Mouse (Mus musculus): ENCODE measurements around the gene Clic3. TPM values are rescaled to one million over a fixed set of nuclear protein-coding genes. Genes with fewer than 3 reads are reported as not detected.

Clic3 gene
- total and polyA plus RNA-seq, 2 experiments from 2014 or later = 2.4 to 6.5 TPM

GRCm38 (mm10) chr2:25442682-25443081 is 14.0 kb upstream of the Clic3 start:
- Histone ChIP-seq H3K9ac (replicated peaks; ENCODE audit: low read depth, low read length) (no peak overlapping the region), H3K9me3 (replicated peaks; ENCODE audit: control insufficient read depth, low read length) (no peaks in the 10 kb centered on the region), H3K36me3 (replicated peaks; ENCODE audit: control insufficient read depth, insufficient read depth, low read length) (peaks cover 62% of the 10 kb centered on the region), H3K4me1 (ENCODE audit: control insufficient read depth, insufficient read depth) (no peaks in the 10 kb centered on the region), H3K4me2 (ENCODE audit: low read depth, low read length) (no peak overlapping the region), H3K4me3 (ENCODE audit: low read depth, low read length) (no peak overlapping the region), H3K27ac (ENCODE audit: low read depth) (no peak overlapping the region), H3K27me3 (ENCODE audit: control insufficient read depth, insufficient read depth, low read length) (no peaks in the 10 kb centered on the region)
- no peak for ATAC-seq (ENCODE audit: insufficient read depth, low read depth)
- WGBS = 78% methylated on average over 14 of the region's 14 CpGs
- TF ChIP-seq EP300 (IDR thresholded peaks at IDR 0.05; ENCODE audit: low read depth) (no peak), CTCF (IDR thresholded peaks at IDR 0.05; ENCODE audit: low read depth) (no peak)
- no peak for DNase-seq (ENCODE audit: low spot score)

- Histone ChIP-seq H3K27ac (ENCODE audit: low read depth) (no peak overlapping the region), H3K4me1 (ENCODE audit: control insufficient read depth, insufficient read depth) (no peaks in the 10 kb centered on the region), H3K4me2 (ENCODE audit: low read depth, low read length) (no peak overlapping the region), H3K4me3 (ENCODE audit: low read depth, low read length) (no peak overlapping the region), H3K9ac (replicated peaks; ENCODE audit: low read depth, low read length) (no peak overlapping the region), H3K27me3 (ENCODE audit: control insufficient read depth, insufficient read depth, low read length) (no peaks in the 10 kb centered on the region), H3K36me3 (replicated peaks; ENCODE audit: control insufficient read depth, insufficient read depth, low read length) (peaks cover 15% of the 10 kb centered on the region; the same call in 1 of the 2 replicates), H3K9me3 (replicated peaks; ENCODE audit: control insufficient read depth, low read length) (no peaks in the 10 kb centered on the region)
- 70% methylated on average over 8 of the region's 8 CpGs for WGBS
- TF ChIP-seq EP300 (IDR thresholded peaks at IDR 0.05; ENCODE audit: low read depth) (no peak), CTCF (IDR thresholded peaks at IDR 0.05; ENCODE audit: low read depth) (no peak)
- DNase-seq (ENCODE audit: low spot score) (no peak), ATAC-seq (ENCODE audit: insufficient read depth, low read depth) (no peak)
Measured at GRCm38 (mm10) chr2:25450853-25451647, 5.6 kb upstream of the Clic3 start.

GRCm38 (mm10) chr2:25452951-25453350 is 3.7 kb upstream of the Clic3 start:
- TF ChIP-seq CTCF (IDR thresholded peaks at IDR 0.05; ENCODE audit: low read depth) (no peak), EP300 (IDR thresholded peaks at IDR 0.05; ENCODE audit: low read depth) (no peak)
- Histone ChIP-seq H3K36me3 (replicated peaks; ENCODE audit: control insufficient read depth, insufficient read depth, low read length) (peaks cover 5% of the 10 kb centered on the region; the same call in 1 of the 2 replicates), H3K27ac (ENCODE audit: low read depth) (no peak overlapping the region), H3K4me2 (ENCODE audit: low read depth, low read length) (no peak overlapping the region), H3K9ac (replicated peaks; ENCODE audit: low read depth, low read length) (no peak overlapping the region), H3K4me1 (ENCODE audit: control insufficient read depth, insufficient read depth) (no peaks in the 10 kb centered on the region), H3K9me3 (replicated peaks; ENCODE audit: control insufficient read depth, low read length) (no peaks in the 10 kb centered on the region), H3K4me3 (ENCODE audit: low read depth, low read length) (no peak overlapping the region), H3K27me3 (ENCODE audit: control insufficient read depth, insufficient read depth, low read length) (no peaks in the 10 kb centered on the region)
- DNase-seq (ENCODE audit: low spot score) = no peak
- 45% methylated on average over 1 of the region's 1 CpGs for WGBS
- no peak for ATAC-seq (ENCODE audit: insufficient read depth, low read depth)

- ATAC-seq (ENCODE audit: insufficient read depth, low read depth) = no peak
- H3K4me1 ChIP-seq (ENCODE audit: control insufficient read depth, insufficient read depth) = peaks cover 14% of the 10 kb centered on the region
- 83% methylated on average over 9 of the region's 9 CpGs for WGBS
- H3K27ac ChIP-seq (ENCODE audit: low read depth) = no peak overlapping the region
- DNase-seq (ENCODE audit: low spot score) = no peak
- H3K4me3 ChIP-seq (ENCODE audit: low read depth, low read length) = no peak overlapping the region
- H3K27me3 ChIP-seq (ENCODE audit: control insufficient read depth, insufficient read depth, low read length) = no peaks in the 10 kb centered on the region
- H3K4me2 ChIP-seq (ENCODE audit: low read depth, low read length) = no peak overlapping the region
- H3K36me3 ChIP-seq (replicated peaks; ENCODE audit: control insufficient read depth, insufficient read depth, low read length) = peaks cover 20% of the 10 kb centered on the region
- H3K9me3 ChIP-seq (replicated peaks; ENCODE audit: control insufficient read depth, low read length) = no peaks in the 10 kb centered on the region
- TF ChIP-seq EP300 (IDR thresholded peaks at IDR 0.05; ENCODE audit: low read depth) (no peak), CTCF (IDR thresholded peaks at IDR 0.05; ENCODE audit: low read depth) (no peak)
- no peak overlapping the region for H3K9ac ChIP-seq (replicated peaks; ENCODE audit: low read depth, low read length)
Measured at GRCm38 (mm10) chr2:25457022-25457896, 621 bp downstream of the Clic3 start.

GRCm38 (mm10) chr2:25458911-25459310 is 2.3 kb downstream of the Clic3 start:
- no peak overlapping the region for H3K4me3 ChIP-seq (ENCODE audit: low read depth, low read length)
- 62% methylated on average over 5 of the region's 5 CpGs for WGBS
- no peak overlapping the region for H3K4me2 ChIP-seq (ENCODE audit: low read depth, low read length)
- DNase-seq (ENCODE audit: low spot score) (no peak), ATAC-seq (ENCODE audit: insufficient read depth, low read depth) (no peak)
- H3K9ac ChIP-seq (replicated peaks; ENCODE audit: low read depth, low read length) = no peak overlapping the region; the same call in 1 of the 2 replicates
- H3K27ac ChIP-seq (ENCODE audit: low read depth) = no peak overlapping the region
- no peaks in the 10 kb centered on the region for H3K9me3 ChIP-seq (replicated peaks; ENCODE audit: control insufficient read depth, low read length)
- H3K27me3 ChIP-seq (ENCODE audit: control insufficient read depth, insufficient read depth, low read length) = no peaks in the 10 kb centered on the region
- TF ChIP-seq CTCF (IDR thresholded peaks at IDR 0.05; ENCODE audit: low read depth) (no peak; the same call in 1 of the 2 replicates), EP300 (IDR thresholded peaks at IDR 0.05; ENCODE audit: low read depth) (no peak)
- H3K36me3 ChIP-seq (replicated peaks; ENCODE audit: control insufficient read depth, insufficient read depth, low read length) = peaks cover 20% of the 10 kb centered on the region
- H3K4me1 ChIP-seq (ENCODE audit: control insufficient read depth, insufficient read depth) = peaks cover 14% of the 10 kb centered on the region
